Comparison of ENCODE assay signal across 20 mouse cellular contexts in genomic region chr15:90887466-90887865, GRCm38 (mm10).
DNase-seq lines count a peak whose midpoint lies in the region; ATAC-seq lines count a peak whose summit lies in the region.
"Had no signal": no experiment of that assay in that cellular context is flagged by ENCODE, and none has a peak within 500 bp of the region (broad histone marks: within the 10 kb centered on the region; RNA-seq: fewer than 3 reads in every experiment).

No protein-coding gene starts in this region.

- no peaks in the 10 kb centered on the region for H3K36me3 ChIP-seq in hindbrain, embryonic 15.5 days
- H3K36me3 ChIP-seq in hindbrain, embryonic 13.5 days, result no peaks in the 10 kb centered on the region
- no peaks in the 10 kb centered on the region for H3K36me3 ChIP-seq in midbrain, embryonic 14.5 days (ENCODE audit: control insufficient read depth, insufficient read depth, low read length)
- no peaks in the 10 kb centered on the region for H3K36me3 ChIP-seq in midbrain, embryonic 11.5 days (ENCODE audit: control insufficient read depth, insufficient read depth, low read length)
- H3K36me3 ChIP-seq: embryonic facial prominence, embryonic 15.5 days; G1E; heart, embryonic 10.5 days; neural tube, embryonic 13.5 days had no signal

- H3K9ac ChIP-seq in hindbrain, embryonic 15.5 days, result no peak overlapping the region
- no peak overlapping the region for H3K9ac ChIP-seq in hindbrain, embryonic 13.5 days
- no peak overlapping the region for H3K9ac ChIP-seq in midbrain, embryonic 14.5 days (replicated peaks; ENCODE audit: low read length)
- H3K9ac ChIP-seq in midbrain, embryonic 11.5 days (ENCODE audit: low read length), result no peak overlapping the region
- H3K9ac ChIP-seq: embryonic facial prominence, embryonic 15.5 days; neural tube, embryonic 13.5 days had no signal

- peak; percentile 75 for DNase-seq in midbrain, embryonic 14.5 days
- DNase-seq in midbrain, embryonic 11.5 days (ENCODE audit: low spot score, missing footprints), result no peak
- DNase-seq in layer of hippocampus, adult 9-10 months (ENCODE audit: low spot score), result peak; percentile 16
- peak; percentile 11 to 16 for DNase-seq in right cerebral cortex, postnatal 36 days (ENCODE audit: low spot score in 2 of 2)
- DNase-seq in ovary, adult 18-20 months (ENCODE audit: low spot score), result no peak
- DNase-seq: adrenal gland, adult 2 months; cerebellum, adult 9-10 months; gastrocnemius, postnatal 36 days; heart, postnatal 14 days; kidney, postnatal 14 days; lung, adult 2 months; lung, postnatal 4 days had no signal

- H3K27ac ChIP-seq in hindbrain, embryonic 15.5 days (replicated peaks), result peak overlapping the region; percentile 51; the same call in 1 of the 2 replicates
- no peak overlapping the region for H3K27ac ChIP-seq in hindbrain, embryonic 13.5 days
- H3K27ac ChIP-seq in midbrain, embryonic 14.5 days (replicated peaks; ENCODE audit: low read depth, low read length), result no peak overlapping the region
- H3K27ac ChIP-seq in midbrain, embryonic 11.5 days (ENCODE audit: low read depth, low read length), result no peak overlapping the region
- H3K27ac ChIP-seq: embryonic facial prominence, embryonic 15.5 days; heart, embryonic 10.5 days; neural tube, embryonic 13.5 days had no signal

- H3K4me1 ChIP-seq in hindbrain, embryonic 15.5 days (replicated peaks), result peaks cover 8% of the 10 kb centered on the region; the same call in 1 of the 2 replicates
- H3K4me1 ChIP-seq in hindbrain, embryonic 13.5 days (replicated peaks), result 0 out of 2 replicates have a peak, but pooled peaks cover 5% of the 10 kb centered on the region
- H3K4me1 ChIP-seq in midbrain, embryonic 14.5 days (ENCODE audit: control insufficient read depth, insufficient read depth, low read length), result no peaks in the 10 kb centered on the region
- H3K4me1 ChIP-seq in midbrain, embryonic 11.5 days (ENCODE audit: control insufficient read depth, insufficient read depth, low read length), result no peaks in the 10 kb centered on the region
- H3K4me1 ChIP-seq: embryonic facial prominence, embryonic 15.5 days; heart, embryonic 10.5 days; neural tube, embryonic 13.5 days had no signal

- H3K4me2 ChIP-seq in hindbrain, embryonic 15.5 days, result 0 out of 2 replicates have a peak overlapping the region, but pooled peaks have one; percentile 9
- no peak overlapping the region for H3K4me2 ChIP-seq in hindbrain, embryonic 13.5 days
- no peak overlapping the region for H3K4me2 ChIP-seq in midbrain, embryonic 14.5 days (ENCODE audit: low read length)
- H3K4me2 ChIP-seq in midbrain, embryonic 11.5 days, result no peak overlapping the region
- H3K4me2 ChIP-seq: embryonic facial prominence, embryonic 15.5 days; neural tube, embryonic 13.5 days had no signal

- no peak overlapping the region for H3K4me3 ChIP-seq in hindbrain, embryonic 15.5 days
- no peak overlapping the region for H3K4me3 ChIP-seq in hindbrain, embryonic 13.5 days
- H3K4me3 ChIP-seq in midbrain, embryonic 14.5 days (replicated peaks; ENCODE audit: low read depth, low read length), result no peak overlapping the region
- no peak overlapping the region for H3K4me3 ChIP-seq in midbrain, embryonic 11.5 days (ENCODE audit: low read depth, low read length)
- H3K4me3 ChIP-seq: embryonic facial prominence, embryonic 15.5 days; heart, embryonic 10.5 days; neural tube, embryonic 13.5 days had no signal

- ATAC-seq in hindbrain, embryonic 15.5 days (ENCODE audit: low FRiP score, low read depth), result 0 out of 2 replicates have a peak, but pooled peaks have one; percentile 61
- ATAC-seq in hindbrain, embryonic 13.5 days (ENCODE audit: low FRiP score), result no peak
- no peak for ATAC-seq in midbrain, embryonic 14.5 days (ENCODE audit: low FRiP score, low TSS enrichment)
- ATAC-seq in midbrain, embryonic 11.5 days (ENCODE audit: low FRiP score), result no peak
- ATAC-seq: forebrain, embryonic 16.5 days; intestine, embryonic 16.5 days had no signal

- 46% methylated on average over 8 of the region's 8 CpGs for WGBS in hindbrain, embryonic 15.5 days
- WGBS in hindbrain, embryonic 13.5 days, result 58% methylated on average over 8 of the region's 8 CpGs
- WGBS in midbrain, embryonic 14.5 days, result 58% methylated on average over 8 of the region's 8 CpGs
- WGBS in midbrain, embryonic 11.5 days, result 78% methylated on average over 8 of the region's 8 CpGs

- no peaks in the 10 kb centered on the region for H3K27me3 ChIP-seq in hindbrain, embryonic 15.5 days
- no peaks in the 10 kb centered on the region for H3K27me3 ChIP-seq in hindbrain, embryonic 13.5 days
- no peaks in the 10 kb centered on the region for H3K27me3 ChIP-seq in midbrain, embryonic 14.5 days (ENCODE audit: control insufficient read depth, insufficient read depth, low read length)
- H3K27me3 ChIP-seq in midbrain, embryonic 11.5 days (ENCODE audit: control insufficient read depth, insufficient read depth, low read length), result no peaks in the 10 kb centered on the region
- H3K27me3 ChIP-seq: embryonic facial prominence, embryonic 15.5 days; neural tube, embryonic 13.5 days had no signal

- no peaks in the 10 kb centered on the region for H3K9me3 ChIP-seq in hindbrain, embryonic 15.5 days
- H3K9me3 ChIP-seq in hindbrain, embryonic 13.5 days, result no peaks in the 10 kb centered on the region
- H3K9me3 ChIP-seq in midbrain, embryonic 14.5 days (ENCODE audit: control insufficient read depth, low read length), result no peaks in the 10 kb centered on the region
- no peaks in the 10 kb centered on the region for H3K9me3 ChIP-seq in midbrain, embryonic 11.5 days (ENCODE audit: control insufficient read depth, low read length)
- H3K9me3 ChIP-seq: embryonic facial prominence, embryonic 15.5 days; heart, embryonic 10.5 days; neural tube, embryonic 13.5 days had no signal

Comparison
In these comparisons a context has a peak if more than half of its experiments do, and no peak if none do; other contexts are left out.
1. DNase-seq: peak in midbrain, embryonic 14.5 days (single experiment), layer of hippocampus, adult 9-10 months (single experiment) and right cerebral cortex, postnatal 36 days (2 of 2); none in midbrain, embryonic 11.5 days (single experiment) and ovary, adult 18-20 months (single experiment).